Comparison of ENCODE assay signal across 30 mouse cellular contexts in genomic region chr1:174141384-174141783, GRCm38 (mm10). TPM values are rescaled to one million over a fixed set of nuclear protein-coding genes. Genes with fewer than 3 reads are reported as not detected.
DNase-seq lines count a peak whose midpoint lies in the region; ATAC-seq and TF ChIP-seq lines count a peak whose summit lies in the region.
"Had no signal": no experiment of that assay in that cellular context is flagged by ENCODE, and none has a peak within 500 bp of the region (broad histone marks: within the 10 kb centered on the region; RNA-seq: fewer than 3 reads in every experiment).

No protein-coding gene starts in this region.

- no peaks in the 10 kb centered on the region for H3K79me2 ChIP-seq in CH12.LX (replicated peaks; ENCODE audit: control insufficient read depth, extremely low read depth, insufficient read depth, poor library complexity, severe bottlenecking)

- no peak overlapping the region for H3K27ac ChIP-seq in CH12.LX (ENCODE audit: insufficient read depth, low read depth)
- H3K27ac ChIP-seq: embryonic facial prominence, embryonic 12.5 days; embryonic facial prominence, embryonic 15.5 days; gastrocnemius, adult 2 months; hindbrain, embryonic 10.5 days; hindbrain, embryonic 13.5 days had no signal

- H3K4me1 ChIP-seq in CH12.LX (ENCODE audit: control insufficient read depth in 1 of 2, insufficient read depth in 2 of 2) = peaks cover 3 to 16% of the 10 kb centered on the region in 2 experiments; a peak in 3 of 4 replicates
- H3K4me1 ChIP-seq: embryonic facial prominence, embryonic 12.5 days; embryonic facial prominence, embryonic 15.5 days; hindbrain, embryonic 10.5 days; hindbrain, embryonic 13.5 days had no signal

- H3K4me3 ChIP-seq in CH12.LX (replicated peaks in 1 of 3; ENCODE audit: low read depth in 2 of 3, low read length in 2 of 3, poor library complexity in 1 of 3) = no peak overlapping the region
- H3K4me3 ChIP-seq: embryonic facial prominence, embryonic 12.5 days; embryonic facial prominence, embryonic 15.5 days; gastrocnemius, adult 2 months; hindbrain, embryonic 10.5 days; hindbrain, embryonic 13.5 days had no signal

- H3K9ac ChIP-seq in CH12.LX (ENCODE audit: insufficient read depth, low read depth) = no peak overlapping the region
- H3K9ac ChIP-seq: embryonic facial prominence, embryonic 12.5 days; embryonic facial prominence, embryonic 15.5 days; forebrain, postnatal 0 days; hindbrain, embryonic 13.5 days had no signal

- no peak overlapping the region for H3K4me2 ChIP-seq in CH12.LX (ENCODE audit: insufficient read depth, low read depth, poor library complexity, severe bottlenecking)
- H3K4me2 ChIP-seq: embryonic facial prominence, embryonic 12.5 days; embryonic facial prominence, embryonic 15.5 days; heart, embryonic 11.5 days; hindbrain, embryonic 13.5 days had no signal

- H3K27me3 ChIP-seq in CH12.LX (replicated peaks) = no peaks in the 10 kb centered on the region
- 0 out of 2 replicates have a peak, but pooled peaks cover 1% of the 10 kb centered on the region for H3K27me3 ChIP-seq in splenic B cell, adult 2 months (ENCODE audit: control insufficient read depth, insufficient read depth, low read length, poor library complexity, severe bottlenecking)
- H3K27me3 ChIP-seq: embryonic facial prominence, embryonic 12.5 days; embryonic facial prominence, embryonic 15.5 days; hindbrain, embryonic 13.5 days had no signal

- ATAC-seq in hematopoietic stem cell, adult 5-6 weeks (replicated peaks in 1 of 2; ENCODE audit: insufficient read depth in 1 of 2, low FRiP score in 2 of 2, low TSS enrichment in 1 of 2, low read depth in 1 of 2, poor library complexity in 2 of 2, severe bottlenecking in 2 of 2) = peak; percentile 48 to 67; a peak in 3 of 4 replicates
- ATAC-seq: activated CD4-positive, CD25-positive, alpha-beta regulatory T cell, adult 4 months; forebrain, embryonic 14.5 days; forebrain, postnatal 0 days; hindbrain, embryonic 16.5 days had no signal

- dilution Hi-C loops in CH12.LX (cut with MboI; ENCODE audit: extremely low pct_ligation_motif_present, extremely low pct_unique_long_range_greater_than_20kb, low sequenced_read_pairs) = no loop called here

- no peak for TF ChIP-seq POLR2A in CH12.LX (IDR thresholded peaks at IDR 0.05; ENCODE audit: low read depth, low read length)

- in situ Hi-C loops in CH12.LX (cut with MboI; ENCODE audit: low pct_ligation_motif_present, low pct_unique_long_range_greater_than_20kb, low sequenced_read_pairs) = no loop called here

- H3K36me3 ChIP-seq in CH12.LX (replicated peaks in 1 of 2; ENCODE audit: control insufficient read depth in 1 of 2, insufficient read depth in 1 of 2, low read length in 1 of 2) = no peaks in the 10 kb centered on the region
- no peaks in the 10 kb centered on the region for H3K36me3 ChIP-seq in splenic B cell, adult 2 months (ENCODE audit: control insufficient read depth, insufficient read depth, low read length, poor library complexity, severe bottlenecking)
- H3K36me3 ChIP-seq: embryonic facial prominence, embryonic 12.5 days; embryonic facial prominence, embryonic 15.5 days; hindbrain, embryonic 10.5 days; hindbrain, embryonic 13.5 days had no signal

- no peak for TF ChIP-seq CTCF in CH12.LX (conservative IDR thresholded peaks at IDR 0.05 in 1 of 2, IDR thresholded peaks at IDR 0.05 in 1 of 2; ENCODE audit: low read depth in 2 of 2, low read length in 2 of 2)

- peak; percentile 33 for DNase-seq in CH12.LX (ENCODE audit: extremely low read depth)
- DNase-seq in splenic B cell, adult 2 months (ENCODE audit: low read depth, low spot score) = peak; percentile 73
- no peak for DNase-seq in retina, postnatal 1 day
- no peak for DNase-seq in urinary bladder, adult 18-20 months (ENCODE audit: low spot score in 2 of 2)
- no peak for DNase-seq in adrenal gland, postnatal 36 days
- DNase-seq: adrenal gland, adult 8-10 months; adrenal gland, postnatal 25 days; cerebellum, adult 18-20 months; cerebellum, adult 9-10 months; cerebellum, postnatal 14 days; forebrain, postnatal 0 days; gastrocnemius, adult 2 months; gastrocnemius, postnatal 14 days; heart, adult 11 months had no signal

- TF ChIP-seq EP300 in CH12.LX (IDR thresholded peaks at IDR 0.05; ENCODE audit: low read length) = peak; percentile 40; the same call in 1 of the 2 replicates

- H3K9me3 ChIP-seq in CH12.LX (replicated peaks; ENCODE audit: low read length) = no peaks in the 10 kb centered on the region
- H3K9me3 ChIP-seq: embryonic facial prominence, embryonic 12.5 days; embryonic facial prominence, embryonic 15.5 days; hindbrain, embryonic 10.5 days; hindbrain, embryonic 13.5 days had no signal

- no peak for TF ChIP-seq RAD21 in CH12.LX (IDR thresholded peaks at IDR 0.05; ENCODE audit: low read depth, low read length)

TF ChIP-seq in CH12.LX, 34 proteins besides CTCF, POLR2A, EP300 and RAD21:
- TF ChIP-seq MAZ (IDR thresholded peaks at IDR 0.05; ENCODE audit: low read depth, low read length) (no peak), TCF12 (IDR thresholded peaks at IDR 0.05; ENCODE audit: low read depth, low read length) (0 out of 2 replicates have a peak, but pooled peaks have one; percentile 17)
TF ChIP-seq in CH12.LX: peak in this region for 1.

RNA-seq across cellular contexts. Expression of gene Olfr424, which starts 10.1 kb away (rescaled TPM):
- total RNA-seq in CH12.LX (2012; rRNA removed) (not detected in 2 replicates), CH12.LX (2014; rRNA removed) (not detected in 2 replicates)
- polyA plus RNA-seq in CH12.LX (2012; ENCODE audit: insufficient read length, low read depth) = not detected in 2 replicates
- not detected in 2 replicates for total RNA-seq in hematopoietic stem cell, adult 5-6 weeks (2017)
- total RNA-seq in adrenal gland, postnatal 36 days (2021) = not detected
- total RNA-seq: adrenal gland, adult 8-10 months; adrenal gland, postnatal 25 days; forebrain, postnatal 0 days; gastrocnemius, adult 2 months; gastrocnemius, postnatal 14 days; gastrocnemius, postnatal 4 days; heart, adult 8-10 months; heart, postnatal 25 days had no signal
- polyA plus RNA-seq: activated CD4-positive, CD25-positive, alpha-beta regulatory T cell, adult 4 months; embryonic facial prominence, embryonic 12.5 days; forebrain, embryonic 11.5 days; forebrain, embryonic 14.5 days; forebrain, postnatal 0 days; frontal cortex, adult 2 months; heart, embryonic 11.5 days; heart, embryonic 14.5 days; heart, postnatal 0 days; hindbrain, embryonic 10.5 days; hindbrain, embryonic 13.5 days; hindbrain, embryonic 16.5 days had no signal

RNA-seq across cellular contexts. Expression of gene Olfr420, which starts 14.0 kb away (rescaled TPM):
- total RNA-seq in CH12.LX (2012; rRNA removed) = not detected in 2 replicates
- total RNA-seq in CH12.LX (2014; rRNA removed) = not detected in 2 replicates
- polyA plus RNA-seq in CH12.LX (2012; ENCODE audit: insufficient read length, low read depth) = 0.73 and 1.1 TPM in 2 replicates
- not detected in 2 replicates for total RNA-seq in hematopoietic stem cell, adult 5-6 weeks (2017)
- total RNA-seq in adrenal gland, postnatal 36 days (2021) = not detected
- total RNA-seq: adrenal gland, adult 8-10 months; adrenal gland, postnatal 25 days; forebrain, postnatal 0 days; gastrocnemius, adult 2 months; gastrocnemius, postnatal 14 days; gastrocnemius, postnatal 4 days; heart, adult 8-10 months; heart, postnatal 25 days had no signal
- polyA plus RNA-seq: activated CD4-positive, CD25-positive, alpha-beta regulatory T cell, adult 4 months; embryonic facial prominence, embryonic 12.5 days; forebrain, embryonic 11.5 days; forebrain, embryonic 14.5 days; forebrain, postnatal 0 days; frontal cortex, adult 2 months; heart, embryonic 14.5 days; heart, postnatal 0 days; hindbrain, embryonic 10.5 days; hindbrain, embryonic 13.5 days; hindbrain, embryonic 16.5 days had no signal

RNA-seq across cellular contexts. Expression of gene Olfr231, which starts 20.4 kb away (rescaled TPM):
- total RNA-seq in CH12.LX (2012; rRNA removed) (not detected in 2 replicates), CH12.LX (2014; rRNA removed) (not detected in 2 replicates)
- polyA plus RNA-seq in CH12.LX (2012; ENCODE audit: insufficient read length, low read depth) = not detected in 2 replicates
- total RNA-seq in hematopoietic stem cell, adult 5-6 weeks (2017) = not detected in 2 replicates
- not detected for total RNA-seq in adrenal gland, postnatal 36 days (2021)
- total RNA-seq: adrenal gland, adult 8-10 months; adrenal gland, postnatal 25 days; forebrain, postnatal 0 days; gastrocnemius, adult 2 months; gastrocnemius, postnatal 14 days; gastrocnemius, postnatal 4 days; heart, adult 8-10 months; heart, postnatal 25 days had no signal
- polyA plus RNA-seq: activated CD4-positive, CD25-positive, alpha-beta regulatory T cell, adult 4 months; forebrain, embryonic 14.5 days; forebrain, postnatal 0 days; frontal cortex, adult 2 months; heart, embryonic 11.5 days; heart, embryonic 14.5 days; heart, postnatal 0 days; hindbrain, embryonic 10.5 days; hindbrain, embryonic 13.5 days; hindbrain, embryonic 16.5 days had no signal

RNA-seq across cellular contexts. Expression of gene Spta1, which starts 31.2 kb away (rescaled TPM):
- total RNA-seq in CH12.LX (2012; rRNA removed) = 0.81 and 0.84 TPM in 2 replicates
- 1.2 and 1.6 TPM in 2 replicates for total RNA-seq in CH12.LX (2014; rRNA removed)
- 16.0 TPM in 2 replicates for polyA plus RNA-seq in CH12.LX (2012; ENCODE audit: insufficient read length, low read depth)
- total RNA-seq in hematopoietic stem cell, adult 5-6 weeks (2017) = 2.4 and 11.4 TPM in 2 replicates
- under 1 TPM; 0.49 to 0.63 TPM for total RNA-seq in adrenal gland, postnatal 36 days (2021)

RNA-seq across cellular contexts. Expression of gene Olfr427, which starts 44.7 kb away (rescaled TPM):
- total RNA-seq in CH12.LX (2012; rRNA removed) (not detected in 2 replicates), CH12.LX (2014; rRNA removed) (not detected in 2 replicates)
- polyA plus RNA-seq in CH12.LX (2012; ENCODE audit: insufficient read length, low read depth) = not detected in 2 replicates
- not detected in 2 replicates for total RNA-seq in hematopoietic stem cell, adult 5-6 weeks (2017)
- total RNA-seq in adrenal gland, postnatal 36 days (2021) = not detected
- total RNA-seq: adrenal gland, adult 8-10 months; adrenal gland, postnatal 25 days; forebrain, postnatal 0 days; gastrocnemius, adult 2 months; gastrocnemius, postnatal 14 days; gastrocnemius, postnatal 4 days; heart, adult 8-10 months; heart, postnatal 25 days had no signal
- polyA plus RNA-seq: activated CD4-positive, CD25-positive, alpha-beta regulatory T cell, adult 4 months; embryonic facial prominence, embryonic 12.5 days; embryonic facial prominence, embryonic 15.5 days; forebrain, embryonic 11.5 days; forebrain, embryonic 14.5 days; forebrain, postnatal 0 days; frontal cortex, adult 2 months; heart, embryonic 11.5 days; heart, embryonic 14.5 days; heart, postnatal 0 days; hindbrain, embryonic 10.5 days; hindbrain, embryonic 13.5 days; hindbrain, embryonic 16.5 days had no signal

Comparison
In these comparisons a context has a peak if more than half of its experiments do, and no peak if none do; other contexts are left out.
1. DNase-seq: peak in CH12.LX (single experiment) and splenic B cell, adult 2 months (single experiment); none in retina, postnatal 1 day (single experiment), urinary bladder, adult 18-20 months (0 of 2) and adrenal gland, postnatal 36 days (0 of 2).